Mouse (Mus musculus) G1E (cell line): ENCODE data around the gene Ogfrl1.

Experiments used
- CTCF ChIP-seq: IDR thresholded peaks from 2 replicates; pipeline ENCODE4 v1.5.1; 2012; ENCODE audit warnings: low read depth, low read length, inconsistent platforms, mixed read lengths
- GATA1 ChIP-seq: IDR thresholded peaks from 2 replicates; pipeline ENCODE4 v1.6.1; 2012; ENCODE audit warnings: borderline replicate concordance, low read length, inconsistent platforms, mixed read lengths
- GATA2 ChIP-seq: IDR thresholded peaks from 2 replicates; pipeline ENCODE4 v1.6.1; 2012; ENCODE audit warnings: low read depth, low read length, inconsistent platforms, borderline replicate concordance

DNA sequence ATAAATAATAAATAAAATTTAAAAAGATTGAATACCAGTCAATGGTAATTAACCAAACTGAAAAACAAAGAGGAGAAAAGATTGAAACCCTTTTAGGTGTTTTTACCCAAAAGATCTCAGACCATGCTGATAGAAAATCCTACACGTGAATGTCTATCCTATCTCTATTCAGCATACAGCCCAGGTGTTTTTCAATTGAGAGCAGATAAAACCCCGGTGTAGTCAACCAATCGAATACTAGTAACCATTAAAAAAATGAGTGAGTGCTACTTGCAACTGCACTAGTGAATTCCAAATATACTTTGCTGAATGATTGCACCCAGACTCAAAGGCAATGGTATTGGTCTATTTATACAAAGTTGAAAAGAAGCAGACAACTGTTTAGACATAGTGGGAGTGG, 4.8 kb upstream of the Ogfrl1 start:
- no peak for TF ChIP-seq CTCF
- no peak for TF ChIP-seq GATA2
- TF ChIP-seq GATA1: no peak
